8 mouse cellular contexts compared by ENCODE assay signal in the genomic region with DNA sequence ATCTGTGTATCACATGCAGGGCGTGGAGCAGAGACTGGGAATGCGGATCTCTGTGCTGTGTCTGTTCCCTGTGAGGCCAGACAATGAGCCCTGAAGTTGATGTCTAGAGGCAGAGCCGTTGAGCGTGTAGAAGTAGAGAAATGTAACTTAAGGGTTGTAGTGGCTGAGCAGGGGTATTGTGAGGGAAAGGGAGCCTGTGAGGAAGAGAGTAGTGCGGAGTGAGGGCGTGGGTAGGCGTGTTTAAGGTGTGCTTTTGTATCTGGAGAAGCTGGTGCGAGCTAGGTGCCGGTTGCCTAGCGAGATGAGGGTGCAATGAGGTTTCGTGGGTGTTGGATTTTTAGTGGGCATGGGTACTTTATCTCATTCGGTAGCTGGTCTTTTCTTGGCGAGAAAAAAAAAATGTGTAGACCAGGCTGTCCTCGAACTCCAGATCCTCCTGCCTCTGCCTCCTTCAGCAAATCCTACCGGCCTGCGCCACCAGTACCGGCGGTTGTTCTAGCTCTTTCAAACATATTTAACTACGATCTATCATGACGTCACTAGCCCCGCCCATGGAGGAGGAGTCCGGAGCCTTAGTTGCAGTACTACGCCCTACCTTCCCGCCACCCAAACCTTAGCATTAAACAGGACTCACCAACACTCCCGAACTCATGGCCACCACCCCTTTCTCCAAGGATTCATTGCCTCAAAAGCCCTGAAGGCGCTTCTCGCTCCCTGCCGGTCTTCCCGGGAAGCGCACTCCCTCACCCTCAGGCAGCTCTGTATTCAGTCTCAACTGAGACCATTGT. TPM values are rescaled to one million over a fixed set of nuclear protein-coding genes. Genes with fewer than 3 reads are reported as not detected.
DNase-seq lines count a peak whose midpoint lies in the region; ATAC-seq and TF ChIP-seq lines count a peak whose summit lies in the region.

No protein-coding gene starts in this region.

- H3K27ac ChIP-seq in heart, embryonic 15.5 days = peak overlapping the region; percentile 50; the same call in 1 of the 2 replicates
- no peak overlapping the region for H3K27ac ChIP-seq in liver, embryonic 14.5 days
- no peak overlapping the region for H3K27ac ChIP-seq in neural tube, embryonic 11.5 days (ENCODE audit: low read depth, low read length)
- H3K27ac ChIP-seq in stomach, postnatal 0 days (replicated peaks) = peak overlapping the region; percentile 73

- 3% methylated on average over 30 of the region's 30 CpGs for WGBS in heart, embryonic 15.5 days
- WGBS in liver, embryonic 14.5 days (ENCODE audit: insufficient replicate concordance) = 4% methylated on average over 30 of the region's 30 CpGs
- 3% methylated on average over 30 of the region's 30 CpGs for WGBS in neural tube, embryonic 11.5 days
- 1% methylated on average over 30 of the region's 30 CpGs for WGBS in stomach, postnatal 0 days

- DNase-seq in c-Kit-negative CD71-positive TER-119-positive erythroid progenitor cells, embryonic 14.5 days (ENCODE audit: low read depth, low spot score) = peak; percentile 82
- peak; percentile 99 for DNase-seq in fibroblast of lung, adult 2 months (ENCODE audit: low read depth)
- DNase-seq in kidney, postnatal 25 days = peak; percentile 96 to 98
- peak; percentile 81 to 89 (median 82) for DNase-seq in liver, embryonic 14.5 days (ENCODE audit: low read depth in 3 of 3, low spot score in 3 of 3)
- DNase-seq in neural tube, embryonic 11.5 days (ENCODE audit: low spot score) = peak; percentile 97
- DNase-seq in stomach, postnatal 0 days (ENCODE audit: low spot score) = peak; percentile 97

- no peaks in the 10 kb centered on the region for H3K36me3 ChIP-seq in heart, embryonic 15.5 days
- no peaks in the 10 kb centered on the region for H3K36me3 ChIP-seq in liver, embryonic 14.5 days (replicated peaks; ENCODE audit: control insufficient read depth, insufficient read depth, low read depth)
- H3K36me3 ChIP-seq in neural tube, embryonic 11.5 days (ENCODE audit: control insufficient read depth, insufficient read depth, low read length) = no peaks in the 10 kb centered on the region
- H3K36me3 ChIP-seq in stomach, postnatal 0 days (ENCODE audit: control insufficient read depth, insufficient read depth, low read length) = no peaks in the 10 kb centered on the region

- peak overlapping the region; percentile 42 for H3K9ac ChIP-seq in heart, embryonic 15.5 days
- peak overlapping the region; percentile 55 for H3K9ac ChIP-seq in liver, embryonic 14.5 days (replicated peaks)
- H3K9ac ChIP-seq in neural tube, embryonic 11.5 days (ENCODE audit: low read length) = peak overlapping the region; percentile 63
- peak overlapping the region; percentile 64 for H3K9ac ChIP-seq in stomach, postnatal 0 days (ENCODE audit: low read length)

- H3K27me3 ChIP-seq in heart, embryonic 15.5 days = no peaks in the 10 kb centered on the region
- no peaks in the 10 kb centered on the region for H3K27me3 ChIP-seq in liver, embryonic 14.5 days (ENCODE audit: control insufficient read depth, insufficient read depth, low read length)
- no peaks in the 10 kb centered on the region for H3K27me3 ChIP-seq in neural tube, embryonic 11.5 days (ENCODE audit: control insufficient read depth, insufficient read depth, low read length)
- no peaks in the 10 kb centered on the region for H3K27me3 ChIP-seq in stomach, postnatal 0 days (ENCODE audit: control insufficient read depth, insufficient read depth, low read length)

- H3K4me3 ChIP-seq in heart, embryonic 15.5 days = peak overlapping the region; percentile 56
- H3K4me3 ChIP-seq in liver, embryonic 14.5 days (ENCODE audit: insufficient read depth in 1 of 2, low read depth in 2 of 2, low read length in 2 of 2) = peak overlapping the region; percentile 59 to 93
- peak overlapping the region; percentile 47 for H3K4me3 ChIP-seq in neural tube, embryonic 11.5 days (ENCODE audit: low read depth, low read length)
- peak overlapping the region; percentile 47 for H3K4me3 ChIP-seq in stomach, postnatal 0 days (ENCODE audit: low read depth, low read length)

- H3K4me2 ChIP-seq in heart, embryonic 15.5 days = peak overlapping the region; percentile 67
- peak overlapping the region; percentile 75 for H3K4me2 ChIP-seq in liver, embryonic 14.5 days (ENCODE audit: low read depth)
- H3K4me2 ChIP-seq in neural tube, embryonic 11.5 days (ENCODE audit: low read depth) = peak overlapping the region; percentile 58
- peak overlapping the region; percentile 72 for H3K4me2 ChIP-seq in stomach, postnatal 0 days (replicated peaks; ENCODE audit: low read depth)

- no peaks in the 10 kb centered on the region for H3K9me3 ChIP-seq in heart, embryonic 15.5 days (replicated peaks)
- no peaks in the 10 kb centered on the region for H3K9me3 ChIP-seq in liver, embryonic 14.5 days (ENCODE audit: control insufficient read depth, low read length)
- H3K9me3 ChIP-seq in neural tube, embryonic 11.5 days (ENCODE audit: control insufficient read depth, low read length) = no peaks in the 10 kb centered on the region
- H3K9me3 ChIP-seq in stomach, postnatal 0 days (ENCODE audit: control insufficient read depth, low read length) = no peaks in the 10 kb centered on the region

- peak; percentile 68 for TF ChIP-seq CTCF in liver, embryonic 14.5 days (IDR thresholded peaks at IDR 0.05; ENCODE audit: low read depth)
- TF ChIP-seq CTCF in stomach, postnatal 0 days (IDR thresholded peaks at IDR 0.05; ENCODE audit: low read depth) = peak; percentile 88

- TF ChIP-seq EP300 in liver, embryonic 14.5 days (IDR thresholded peaks at IDR 0.05; ENCODE audit: low read depth) = no peak
- no peak for TF ChIP-seq EP300 in stomach, postnatal 0 days (optimal IDR thresholded peaks at IDR 0.05)

- peak; percentile 66 for ATAC-seq in CD4-positive, CD25-positive, alpha-beta regulatory T cell, adult 4 months
- ATAC-seq in heart, embryonic 15.5 days (replicated peaks; ENCODE audit: insufficient number of reproducible peaks, insufficient read depth, low FRiP score, low read depth) = peak; percentile 93
- peak; percentile 82 for ATAC-seq in liver, embryonic 14.5 days (ENCODE audit: insufficient read depth)
- peak; percentile 90 for ATAC-seq in neural tube, embryonic 11.5 days (ENCODE audit: insufficient read depth, low FRiP score, low TSS enrichment)
- peak; percentile 97 for ATAC-seq in stomach, postnatal 0 days (ENCODE audit: low FRiP score, low TSS enrichment)

- H3K4me1 ChIP-seq in heart, embryonic 15.5 days (replicated peaks) = peaks cover 3% of the 10 kb centered on the region; the same call in 1 of the 2 replicates
- peaks cover 0 to 6% of the 10 kb centered on the region in 2 experiments; a peak in 2 of 4 replicates for H3K4me1 ChIP-seq in liver, embryonic 14.5 days (replicated peaks; ENCODE audit: control insufficient read depth in 2 of 2, insufficient read depth in 2 of 2, low read length in 1 of 2)
- H3K4me1 ChIP-seq in neural tube, embryonic 11.5 days (ENCODE audit: control insufficient read depth, insufficient read depth, low read length) = no peaks in the 10 kb centered on the region; the same call in 1 of the 2 replicates
- no peaks in the 10 kb centered on the region for H3K4me1 ChIP-seq in stomach, postnatal 0 days (replicated peaks; ENCODE audit: control insufficient read depth, insufficient read depth)

RNA-seq across cellular contexts. Expression of a gene that starts 25.1 kb away (rescaled TPM):
- polyA plus RNA-seq in CD4-positive, CD25-positive, alpha-beta regulatory T cell, adult 4 months (2017; shearing (Covaris generic)) = 1 to 10 TPM; 2.5 to 3.5 TPM
- polyA plus RNA-seq in heart, embryonic 15.5 days (2015; fragmentation: Nextera tagmentation; extraction: Ambion mirVana) = 0.10 and 0.11 TPM in 2 replicates
- 0.04 and 0.09 TPM in 2 replicates for polyA plus RNA-seq in liver, embryonic 14.5 days (2012; rRNA removed)
- 0.09 and 0.25 TPM in 2 replicates for polyA plus RNA-seq in liver, embryonic 14.5 days (2014; fragmentation: Nextera tagmentation; extraction: Ambion mirVana)
- not detected in 2 replicates for polyA plus RNA-seq in neural tube, embryonic 11.5 days (2014; fragmentation: Nextera tagmentation; extraction: Ambion mirVana)
- polyA plus RNA-seq in stomach, postnatal 0 days (2015; fragmentation: Nextera tagmentation; extraction: Ambion mirVana) = 0.07 and 0.18 TPM in 2 replicates

RNA-seq across cellular contexts. Expression of a gene that starts 41.1 kb away (rescaled TPM):
- not detected for polyA plus RNA-seq in CD4-positive, CD25-positive, alpha-beta regulatory T cell, adult 4 months (2017; shearing (Covaris generic))
- polyA plus RNA-seq in heart, embryonic 15.5 days (2015; fragmentation: Nextera tagmentation; extraction: Ambion mirVana) = not detected in 2 replicates
- not detected in 2 replicates for polyA plus RNA-seq in liver, embryonic 14.5 days (2012; rRNA removed)
- not detected in 2 replicates for polyA plus RNA-seq in liver, embryonic 14.5 days (2014; fragmentation: Nextera tagmentation; extraction: Ambion mirVana)
- polyA plus RNA-seq in neural tube, embryonic 11.5 days (2014; fragmentation: Nextera tagmentation; extraction: Ambion mirVana) = not detected in 2 replicates
- not detected in 2 replicates for polyA plus RNA-seq in stomach, postnatal 0 days (2015; fragmentation: Nextera tagmentation; extraction: Ambion mirVana)

Comparison
In these comparisons a context has a peak if more than half of its experiments do, and no peak if none do; other contexts are left out.
1. H3K27ac ChIP-seq: peak in heart, embryonic 15.5 days (single experiment) and stomach, postnatal 0 days (single experiment); none in liver, embryonic 14.5 days (single experiment) and neural tube, embryonic 11.5 days (single experiment).
2. Peak in every context shown above with its lines, with median percentiles within 50 percentile points of each other: ATAC-seq, DNase-seq, H3K4me2 ChIP-seq, H3K4me3 ChIP-seq and H3K9ac ChIP-seq.